Mouse (Mus musculus) bone marrow macrophage, adult 2 months (primary cell): Measurements from ENCODE around the gene Dlx3.

Experiments
- CTCF ChIP-seq: IDR thresholded peaks from 2 replicates; pipeline ENCODE4 v1.5.1; 2012; ENCODE audit warnings: low read depth, mild to moderate bottlenecking, low read length, moderate library complexity
- POLR2A ChIP-seq: IDR thresholded peaks from 2 replicates; pipeline ENCODE4 v1.6.1; 2012; ENCODE audit warnings: mild to moderate bottlenecking, low read depth, low read length, borderline replicate concordance

DNA sequence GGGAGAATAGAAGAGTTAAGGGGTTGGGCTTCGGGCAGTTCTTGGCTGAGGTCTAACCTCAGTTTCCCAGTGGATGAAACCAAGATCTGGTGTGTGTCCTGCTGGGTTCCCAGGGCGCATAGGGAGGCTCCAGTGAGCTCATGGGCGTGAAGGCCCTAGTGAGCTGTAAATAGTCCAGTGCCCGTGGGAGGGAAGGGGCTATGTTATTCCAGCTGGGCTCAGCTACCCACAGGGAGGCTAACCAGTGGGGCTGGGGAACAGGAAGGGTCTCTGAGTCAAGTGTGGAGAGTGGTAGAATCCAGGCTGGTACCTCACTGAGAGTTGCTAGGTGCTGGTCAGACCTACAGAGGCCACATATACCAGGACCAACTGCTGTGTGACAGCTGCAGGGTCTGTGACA lies 41.8 kb downstream of the Dlx3 start:
- no peak for TF ChIP-seq POLR2A
- TF ChIP-seq CTCF, result no peak
